Mouse (Mus musculus): ENCODE measurements at regions not wholly inside any gene's neighbourhood (a gene's known extent, or its start where the extent isn't known, plus 50 kb on each side); places are given as distances from the start of the nearest gene placed in this dataset.
"Not testable (repeated sequence)": the region's sequence is repeated elsewhere in the genome, so short reads cannot be mapped to it uniquely, and the experiment has no call there.

- no peak overlapping the region for H3K9ac ChIP-seq (replicated peaks; ENCODE audit: low read depth, low read length)
- H3K4me1 ChIP-seq (ENCODE audit: control insufficient read depth, insufficient read depth, low read length), result no peaks in the 10 kb centered on the region
- no peak overlapping the region for H3K27ac ChIP-seq (ENCODE audit: low read depth, low read length)
- ATAC-seq (ENCODE audit: low read depth), result no peak
- H3K36me3 ChIP-seq (ENCODE audit: control insufficient read depth, insufficient read depth, low read length), result no peaks in the 10 kb centered on the region
- H3K9me3 ChIP-seq (ENCODE audit: control insufficient read depth, low read length), result no peaks in the 10 kb centered on the region
- H3K4me2 ChIP-seq (ENCODE audit: low read depth, low read length), result no peak overlapping the region
- H3K4me3 ChIP-seq (ENCODE audit: low read depth, low read length), result no peak overlapping the region
- no peaks in the 10 kb centered on the region for H3K27me3 ChIP-seq (ENCODE audit: control insufficient read depth, insufficient read depth, low read length)
Measured at GRCm38 (mm10) chr12:32434506-32435002, 56.0 kb downstream of the Ccdc71l start.

- Histone ChIP-seq H3K9ac (replicated peaks; ENCODE audit: low read depth, low read length) (no peak overlapping the region), H3K4me1 (ENCODE audit: control insufficient read depth, insufficient read depth, low read length) (no peaks in the 10 kb centered on the region), H3K27me3 (ENCODE audit: control insufficient read depth, insufficient read depth, low read length) (no peaks in the 10 kb centered on the region), H3K9me3 (ENCODE audit: control insufficient read depth, low read length) (no peaks in the 10 kb centered on the region), H3K4me2 (ENCODE audit: low read depth, low read length) (no peak overlapping the region), H3K36me3 (ENCODE audit: control insufficient read depth, insufficient read depth, low read length) (no peaks in the 10 kb centered on the region), H3K27ac (ENCODE audit: low read depth, low read length) (no peak overlapping the region), H3K4me3 (ENCODE audit: low read depth, low read length) (no peak overlapping the region)
- ATAC-seq (ENCODE audit: low read depth), result no peak
- 39% methylated on average over 1 of the region's 1 CpGs for WGBS
Measured at GRCm38 (mm10) chr12:32435126-32435525, 56.6 kb downstream of the Ccdc71l start.

GRCm38 (mm10) chr12:32438209-32438608 is 59.7 kb downstream of the Ccdc71l start:
- no peak for ATAC-seq (ENCODE audit: low read depth)
- no peaks in the 10 kb centered on the region for H3K9me3 ChIP-seq (ENCODE audit: control insufficient read depth, low read length)
- no peak overlapping the region for H3K9ac ChIP-seq (replicated peaks; ENCODE audit: low read depth, low read length)
- no peaks in the 10 kb centered on the region for H3K4me1 ChIP-seq (ENCODE audit: control insufficient read depth, insufficient read depth, low read length)
- H3K4me3 ChIP-seq (ENCODE audit: low read depth, low read length), result no peak overlapping the region
- H3K27me3 ChIP-seq (ENCODE audit: control insufficient read depth, insufficient read depth, low read length), result no peaks in the 10 kb centered on the region
- no peak overlapping the region for H3K27ac ChIP-seq (ENCODE audit: low read depth, low read length)
- no peaks in the 10 kb centered on the region for H3K36me3 ChIP-seq (ENCODE audit: control insufficient read depth, insufficient read depth, low read length)
- 88% methylated on average over 1 of the region's 1 CpGs for WGBS
- no peak overlapping the region for H3K4me2 ChIP-seq (ENCODE audit: low read depth, low read length)

GRCm38 (mm10) chr12:32444770-32445169 is 66.3 kb downstream of the Ccdc71l start:
- no peak overlapping the region for H3K9ac ChIP-seq (replicated peaks; ENCODE audit: low read depth, low read length)
- H3K4me1 ChIP-seq (ENCODE audit: control insufficient read depth, insufficient read depth, low read length), result no peaks in the 10 kb centered on the region
- H3K4me2 ChIP-seq (ENCODE audit: low read depth, low read length), result no peak overlapping the region
- H3K27ac ChIP-seq (ENCODE audit: low read depth, low read length), result no peak overlapping the region
- H3K4me3 ChIP-seq (ENCODE audit: low read depth, low read length), result no peak overlapping the region
- no peaks in the 10 kb centered on the region for H3K27me3 ChIP-seq (ENCODE audit: control insufficient read depth, insufficient read depth, low read length)
- H3K36me3 ChIP-seq (ENCODE audit: control insufficient read depth, insufficient read depth, low read length), result no peaks in the 10 kb centered on the region
- no peak for ATAC-seq (ENCODE audit: low read depth)
- H3K9me3 ChIP-seq (ENCODE audit: control insufficient read depth, low read length), result no peaks in the 10 kb centered on the region
- WGBS, result 87% methylated on average over 4 of the region's 4 CpGs

- no peak overlapping the region for H3K9ac ChIP-seq (replicated peaks; ENCODE audit: low read depth, low read length)
- H3K4me1 ChIP-seq (ENCODE audit: control insufficient read depth, insufficient read depth, low read length), result no peaks in the 10 kb centered on the region
- H3K27me3 ChIP-seq (ENCODE audit: control insufficient read depth, insufficient read depth, low read length), result no peaks in the 10 kb centered on the region
- no peak for ATAC-seq (ENCODE audit: low read depth)
- H3K9me3 ChIP-seq (ENCODE audit: control insufficient read depth, low read length), result no peaks in the 10 kb centered on the region
- H3K4me3 ChIP-seq (ENCODE audit: low read depth, low read length), result no peak overlapping the region
- H3K4me2 ChIP-seq (ENCODE audit: low read depth, low read length), result no peak overlapping the region
- no peaks in the 10 kb centered on the region for H3K36me3 ChIP-seq (ENCODE audit: control insufficient read depth, insufficient read depth, low read length)
- H3K27ac ChIP-seq (ENCODE audit: low read depth, low read length), result no peak overlapping the region
Measured at GRCm38 (mm10) chr12:32445874-32446273, 67.4 kb downstream of the Ccdc71l start.

GRCm38 (mm10) chr12:32449373-32449772 is 70.9 kb downstream of the Ccdc71l start:
- H3K27ac ChIP-seq (ENCODE audit: low read depth, low read length), result no peak overlapping the region
- no peaks in the 10 kb centered on the region for H3K4me1 ChIP-seq (ENCODE audit: control insufficient read depth, insufficient read depth, low read length)
- no peaks in the 10 kb centered on the region for H3K9me3 ChIP-seq (ENCODE audit: control insufficient read depth, low read length)
- H3K9ac ChIP-seq (replicated peaks; ENCODE audit: low read depth, low read length), result no peak overlapping the region
- H3K4me3 ChIP-seq (ENCODE audit: low read depth, low read length), result no peak overlapping the region
- no peak for ATAC-seq (ENCODE audit: low read depth)
- no peak overlapping the region for H3K4me2 ChIP-seq (ENCODE audit: low read depth, low read length)
- H3K36me3 ChIP-seq (ENCODE audit: control insufficient read depth, insufficient read depth, low read length), result no peaks in the 10 kb centered on the region
- H3K27me3 ChIP-seq (ENCODE audit: control insufficient read depth, insufficient read depth, low read length), result no peaks in the 10 kb centered on the region

GRCm38 (mm10) chr12:32451226-32451625 is 72.7 kb downstream of the Ccdc71l start:
- no peak for ATAC-seq (ENCODE audit: low read depth)

GRCm38 (mm10) chr12:32454794-32455193 is 76.3 kb downstream of the Ccdc71l start:
- Histone ChIP-seq H3K36me3 (ENCODE audit: control insufficient read depth, insufficient read depth, low read length) (no peaks in the 10 kb centered on the region), H3K27me3 (ENCODE audit: control insufficient read depth, insufficient read depth, low read length) (no peaks in the 10 kb centered on the region), H3K4me3 (ENCODE audit: low read depth, low read length) (no peak overlapping the region), H3K4me1 (ENCODE audit: control insufficient read depth, insufficient read depth, low read length) (no peaks in the 10 kb centered on the region), H3K4me2 (ENCODE audit: low read depth, low read length) (no peak overlapping the region), H3K27ac (ENCODE audit: low read depth, low read length) (no peak overlapping the region), H3K9ac (replicated peaks; ENCODE audit: low read depth, low read length) (no peak overlapping the region), H3K9me3 (ENCODE audit: control insufficient read depth, low read length) (no peaks in the 10 kb centered on the region)
- ATAC-seq (ENCODE audit: low read depth), result no peak

More at GRCm38 (mm10) chr12:32451226-32451625, 72.7 kb downstream of the Ccdc71l start:
- H3K27ac ChIP-seq (ENCODE audit: low read depth, low read length), result no peak overlapping the region
- H3K27me3 ChIP-seq (ENCODE audit: control insufficient read depth, insufficient read depth, low read length), result no peaks in the 10 kb centered on the region
- no peak overlapping the region for H3K4me3 ChIP-seq (ENCODE audit: low read depth, low read length)
- no peaks in the 10 kb centered on the region for H3K9me3 ChIP-seq (ENCODE audit: control insufficient read depth, low read length)
- no peaks in the 10 kb centered on the region for H3K4me1 ChIP-seq (ENCODE audit: control insufficient read depth, insufficient read depth, low read length)
- WGBS, result 43% methylated on average over 1 of the region's 1 CpGs
- no peak overlapping the region for H3K9ac ChIP-seq (replicated peaks; ENCODE audit: low read depth, low read length)
- no peak overlapping the region for H3K4me2 ChIP-seq (ENCODE audit: low read depth, low read length)
- H3K36me3 ChIP-seq (ENCODE audit: control insufficient read depth, insufficient read depth, low read length), result no peaks in the 10 kb centered on the region

- not testable (repeated sequence) for H3K4me3 ChIP-seq (ENCODE audit: low read depth, low read length); ATAC-seq (ENCODE audit: low read depth); H3K9me3 ChIP-seq (ENCODE audit: control insufficient read depth, low read length); H3K9ac ChIP-seq (replicated peaks; ENCODE audit: low read depth, low read length); H3K27me3 ChIP-seq (ENCODE audit: control insufficient read depth, insufficient read depth, low read length); H3K4me2 ChIP-seq (ENCODE audit: low read depth, low read length); H3K27ac ChIP-seq (ENCODE audit: low read depth, low read length); H3K4me1 ChIP-seq (ENCODE audit: control insufficient read depth, insufficient read depth, low read length); H3K36me3 ChIP-seq (ENCODE audit: control insufficient read depth, insufficient read depth, low read length)
- 90% methylated on average over 3 of the region's 3 CpGs for WGBS
Measured at GRCm38 (mm10) chr12:32455231-32455630, 76.7 kb downstream of the Ccdc71l start.

GRCm38 (mm10) chr12:32455913-32456312 is 77.4 kb downstream of the Ccdc71l start:
- H3K9ac ChIP-seq (replicated peaks; ENCODE audit: low read depth, low read length), result no peak overlapping the region
- H3K4me2 ChIP-seq (ENCODE audit: low read depth, low read length), result no peak overlapping the region
- H3K27me3 ChIP-seq (ENCODE audit: control insufficient read depth, insufficient read depth, low read length), result no peaks in the 10 kb centered on the region
- no peaks in the 10 kb centered on the region for H3K4me1 ChIP-seq (ENCODE audit: control insufficient read depth, insufficient read depth, low read length)
- no peak overlapping the region for H3K4me3 ChIP-seq (ENCODE audit: low read depth, low read length)
- no peak overlapping the region for H3K27ac ChIP-seq (ENCODE audit: low read depth, low read length)
- no peaks in the 10 kb centered on the region for H3K36me3 ChIP-seq (ENCODE audit: control insufficient read depth, insufficient read depth, low read length)
- ATAC-seq (ENCODE audit: low read depth), result peak; percentile 77
- H3K9me3 ChIP-seq (ENCODE audit: control insufficient read depth, low read length), result no peaks in the 10 kb centered on the region

Measured in neural tube, embryonic 14.5 days (tissue).